Mouse (Mus musculus) liver, adult 2 months (tissue): Measurements from ENCODE around the gene Igflr1. TPM values are rescaled to one million over a fixed set of nuclear protein-coding genes. Genes with fewer than 3 reads are reported as not detected.

Experiments
- DNase-seq: peaks from one replicate; pipeline ENCODE4 v3.0.0-alpha.2; 2011; ENCODE audit warnings: low read depth, low spot score; ENCODE audit errors: extremely low read depth
- H3K27ac ChIP-seq: fragments of 200-500 bp; replicated peaks from 2 replicates; pipeline ENCODE4 v1.5.1; 2012; ENCODE audit warnings: low read depth, mild to moderate bottlenecking, control low read depth, inconsistent platforms, low read length; ENCODE audit not compliant: insufficient read depth
- H3K27me3 ChIP-seq: fragments of 200-500 bp; 2 replicates; pipeline ENCODE4 v1.6.1; 2012; ENCODE audit warnings: mild to moderate bottlenecking, moderate library complexity, low read length, inconsistent platforms; ENCODE audit not compliant: control insufficient read depth, insufficient read depth
- H3K36me3 ChIP-seq: fragments of 200-500 bp; 2 replicates; pipeline ENCODE4 v1.6.1; 2012; ENCODE audit warnings: low read length, inconsistent platforms; ENCODE audit not compliant: control insufficient read depth, insufficient read depth
- H3K4me1 ChIP-seq: fragments of 200-500 bp; 2 replicates; pipeline ENCODE4 v1.6.1; 2011; ENCODE audit warnings: low read length; ENCODE audit not compliant: control insufficient read depth, insufficient read depth
- H3K4me3 ChIP-seq: fragments of 200-500 bp; 2 replicates; pipeline ENCODE4 v1.5.1; 2011; ENCODE audit warnings: low read depth, mild to moderate bottlenecking, control low read depth, low read length, moderate library complexity; ENCODE audit not compliant: insufficient read depth
- H3K79me2 ChIP-seq: fragments of 200-500 bp; 2 replicates; pipeline ENCODE4 v1.6.1; 2012; ENCODE audit warnings: inconsistent platforms, mild to moderate bottlenecking, low read length, moderate library complexity; ENCODE audit not compliant: control insufficient read depth, insufficient read depth
- H3K9ac ChIP-seq: fragments of 200-500 bp; 2 replicates; pipeline ENCODE4 v1.6.1; 2012; ENCODE audit warnings: low read depth, mild to moderate bottlenecking, control low read depth, inconsistent platforms, low read length
- CTCF ChIP-seq: fragments of 200-500 bp; IDR thresholded peaks from 2 replicates; pipeline ENCODE4 v1.5.1; 2011; ENCODE audit warnings: low read depth, low read length, control low read depth
- POLR2A ChIP-seq: fragments of 200-500 bp; IDR thresholded peaks from 2 replicates; pipeline ENCODE4 v1.6.1; 2011; ENCODE audit warnings: low read length, control low read depth; ENCODE audit not compliant: insufficient read depth; ENCODE audit errors: extremely low read depth
- WGBS: fragments of 180-500 bp; shearing (Covaris S2); methylation state at CpG from one replicate; pipeline ENCODE4 v1.1.7; 2018; 5-methylcytosine and 5-hydroxymethylcytosine counted together
- polyA plus RNA-seq: library from polyadenylated mRNA; depleted of rRNA; stranded (reverse); fragments of >200 nt; gene quantifications from 2 replicates; pipeline ENCODE4 v1.2.3, GENCODE M21; 2012
- total RNA-seq: library from RNA; depleted of rRNA; stranded (reverse); fragments of >200 nt; gene quantifications from 2 replicates; pipeline ENCODE4 v1.2.3, GENCODE M21; 2014

Gene Igflr1
- total and polyA plus RNA-seq, 2 experiments: 0.55 to 4.2 TPM

- Histone ChIP-seq H3K36me3 (peaks cover 50% of the 10 kb centered on the region), H3K9ac (no peak overlapping the region), H3K27ac (no peak overlapping the region), H3K4me3 (no peak overlapping the region), H3K27me3 (no peaks in the 10 kb centered on the region), H3K79me2 (no peaks in the 10 kb centered on the region), H3K4me1 (no peaks in the 10 kb centered on the region)
- TF ChIP-seq CTCF: no peak
- no peak for TF ChIP-seq POLR2A
- 95% methylated on average over 5 of the region's 5 CpGs for WGBS
- DNase-seq: no peak
Observed at GRCm38 (mm10) chr7:30572389-30572788, 7.2 kb downstream of the Igflr1 start.

- Histone ChIP-seq H3K4me1 (no peaks in the 10 kb centered on the region), H3K9ac (no peak overlapping the region), H3K79me2 (no peaks in the 10 kb centered on the region), H3K27ac (no peak overlapping the region), H3K27me3 (no peaks in the 10 kb centered on the region), H3K36me3 (peaks cover 52% of the 10 kb centered on the region), H3K4me3 (no peak overlapping the region)
- 11% methylated on average over 2 of the region's 2 CpGs for WGBS
- no peak for TF ChIP-seq CTCF
- TF ChIP-seq POLR2A: no peak
- peak; percentile 58 for DNase-seq
Observed at GRCm38 (mm10) chr7:30572969-30573368, 7.7 kb downstream of the Igflr1 start.

GRCm38 (mm10) chr7:30579950-30580349, 14.7 kb downstream of the Igflr1 start:
- H3K27me3 ChIP-seq: no peaks in the 10 kb centered on the region
- no peak overlapping the region for H3K9ac ChIP-seq
- H3K27ac ChIP-seq: no peak overlapping the region
- H3K79me2 ChIP-seq: peaks cover 11% of the 10 kb centered on the region
- DNase-seq: no peak
- 97% methylated on average over 8 of the region's 8 CpGs for WGBS
- no peak overlapping the region for H3K4me3 ChIP-seq
- no peaks in the 10 kb centered on the region for H3K4me1 ChIP-seq
- H3K36me3 ChIP-seq: peaks cover 52% of the 10 kb centered on the region
- TF ChIP-seq POLR2A: no peak
- TF ChIP-seq CTCF: no peak

- 92% methylated on average over 16 of the region's 16 CpGs for WGBS
- DNase-seq: no peak
Observed at GRCm38 (mm10) chr7:30581547-30581946, 16.3 kb downstream of the Igflr1 start.

DNA sequence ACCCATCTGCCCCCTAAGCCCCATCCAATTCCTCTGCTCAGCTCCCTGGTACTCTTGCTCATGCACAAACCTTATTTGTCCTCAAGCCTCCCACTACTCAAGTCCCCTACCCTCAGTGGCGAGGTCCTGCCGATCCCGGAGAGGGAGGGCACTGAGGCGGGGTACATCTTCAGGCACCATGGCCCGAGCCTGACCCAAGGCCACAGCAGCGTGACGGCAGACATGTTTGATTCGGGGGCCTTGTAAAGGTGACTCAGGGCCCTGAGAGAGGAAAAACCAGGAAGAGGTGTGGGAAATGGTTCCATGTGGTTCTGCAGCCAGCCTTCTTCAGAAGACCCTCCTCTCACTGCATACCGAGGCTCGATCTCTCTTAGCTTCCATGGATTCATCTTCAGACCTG, 19.1 kb downstream of the Igflr1 start:
- peaks cover 2% of the 10 kb centered on the region; the same call in 1 of the 2 replicates for H3K4me1 ChIP-seq
- DNase-seq: no peak
- WGBS: 95% methylated on average over 10 of the region's 10 CpGs

More at GRCm38 (mm10) chr7:30581547-30581946, 16.3 kb downstream of the Igflr1 start:
- Histone ChIP-seq H3K4me3 (no peak overlapping the region), H3K27ac (no peak overlapping the region), H3K79me2 (peaks cover 12% of the 10 kb centered on the region), H3K36me3 (peaks cover 40% of the 10 kb centered on the region), H3K27me3 (no peaks in the 10 kb centered on the region), H3K9ac (no peak overlapping the region), H3K4me1 (no peaks in the 10 kb centered on the region)
- no peak for TF ChIP-seq CTCF
- no peak for TF ChIP-seq POLR2A

GRCm38 (mm10) chr7:30585170-30585569, 19.9 kb downstream of the Igflr1 start:
- Histone ChIP-seq H3K79me2 (peaks cover 28% of the 10 kb centered on the region), H3K9ac (no peak overlapping the region), H3K4me3 (no peak overlapping the region), H3K27ac (no peak overlapping the region), H3K4me1 (peaks cover 2% of the 10 kb centered on the region; the same call in 1 of the 2 replicates), H3K36me3 (peaks cover 14% of the 10 kb centered on the region), H3K27me3 (no peaks in the 10 kb centered on the region)
- no peak for TF ChIP-seq POLR2A
- TF ChIP-seq CTCF: no peak
- 97% methylated on average over 7 of the region's 7 CpGs for WGBS
- no peak for DNase-seq

More for the DNA sequence above, 19.1 kb downstream of the Igflr1 start:
- Histone ChIP-seq H3K27ac (no peak overlapping the region), H3K79me2 (peaks cover 28% of the 10 kb centered on the region), H3K36me3 (peaks cover 21% of the 10 kb centered on the region), H3K9ac (no peak overlapping the region), H3K4me3 (no peak overlapping the region), H3K27me3 (no peaks in the 10 kb centered on the region)
- TF ChIP-seq POLR2A: no peak
- TF ChIP-seq CTCF: no peak
